Mouse (Mus musculus): Measurements from ENCODE around the gene Nodal.
"Not testable (repeated sequence)": the region's sequence is repeated elsewhere in the genome, so short reads cannot be mapped to it uniquely, and the experiment has no call there.

The Nodal gene

DNA sequence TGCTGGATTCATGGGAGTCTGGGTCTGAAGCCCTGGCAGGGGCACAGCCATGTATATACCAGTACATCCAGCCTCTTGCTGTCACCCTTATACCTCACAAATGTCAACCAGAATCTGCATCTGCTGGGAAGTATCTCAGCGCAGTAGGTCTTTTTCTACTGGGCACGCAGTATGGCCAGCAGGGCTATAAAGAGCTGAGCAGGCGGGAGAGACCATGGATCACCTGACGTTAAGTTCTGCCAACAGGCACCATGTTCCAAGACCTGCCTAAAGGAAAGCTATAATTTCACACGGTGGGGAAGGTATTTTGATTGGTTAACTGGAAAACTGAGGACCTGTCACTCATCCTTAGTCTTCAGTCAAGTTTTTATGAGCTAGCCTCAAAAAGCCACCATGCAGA is 11.3 kb downstream of the Nodal start:
- no peak for DNase-seq (ENCODE audit: low spot score in 2 of 2)

DNA sequence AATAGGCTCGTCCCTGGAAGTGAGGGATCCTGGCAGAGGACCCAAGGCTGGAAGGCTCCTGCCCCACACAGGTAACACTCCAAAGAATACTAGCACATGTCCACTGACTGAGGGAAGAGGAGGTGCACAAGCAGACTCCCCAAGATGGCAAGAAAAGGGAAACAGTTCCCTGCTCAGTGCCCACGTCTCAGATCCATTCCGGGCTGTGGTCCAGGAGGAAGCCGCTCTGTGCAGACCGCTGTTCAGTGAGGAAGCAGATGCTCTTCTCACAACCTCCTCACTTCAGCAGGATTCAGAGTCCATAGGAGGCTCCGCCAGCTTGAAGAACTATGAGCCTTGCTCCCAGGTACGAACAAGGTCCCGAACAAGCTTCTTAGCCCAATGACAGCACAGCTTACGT is 13.6 kb downstream of the Nodal start:
- DNase-seq (ENCODE audit: low spot score in 2 of 2) = peak; percentile 84

DNA sequence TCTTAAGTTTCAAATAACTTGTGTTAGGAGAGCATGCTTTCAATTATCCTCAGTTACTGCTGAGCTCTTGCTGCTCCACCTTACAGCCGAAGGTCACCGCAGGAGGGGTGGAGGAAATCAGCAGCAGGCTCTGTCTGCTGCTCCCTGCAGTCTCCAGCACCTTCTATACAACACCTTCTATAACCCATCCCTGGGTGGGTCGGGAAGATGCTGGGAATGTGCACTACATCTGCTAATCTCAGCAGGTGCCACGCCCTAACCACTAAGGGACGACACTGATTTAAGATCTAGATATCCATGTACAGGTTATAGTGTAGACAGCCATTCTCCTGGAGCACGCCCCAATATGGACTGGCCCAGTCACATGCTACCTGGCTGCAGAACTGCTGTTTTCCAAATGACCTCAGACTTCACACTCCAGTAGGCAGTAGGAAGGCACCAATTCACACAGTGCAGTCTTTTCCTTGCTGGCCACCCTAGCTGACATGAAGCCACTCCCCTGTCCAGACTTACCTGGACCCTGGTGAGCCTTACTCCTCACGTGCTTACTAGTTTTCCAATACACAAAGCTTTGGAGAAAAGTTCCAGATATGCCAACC is 22.5 kb downstream of the Nodal start:
- DNase-seq (ENCODE audit: low spot score in 2 of 2) = no peak

DNA sequence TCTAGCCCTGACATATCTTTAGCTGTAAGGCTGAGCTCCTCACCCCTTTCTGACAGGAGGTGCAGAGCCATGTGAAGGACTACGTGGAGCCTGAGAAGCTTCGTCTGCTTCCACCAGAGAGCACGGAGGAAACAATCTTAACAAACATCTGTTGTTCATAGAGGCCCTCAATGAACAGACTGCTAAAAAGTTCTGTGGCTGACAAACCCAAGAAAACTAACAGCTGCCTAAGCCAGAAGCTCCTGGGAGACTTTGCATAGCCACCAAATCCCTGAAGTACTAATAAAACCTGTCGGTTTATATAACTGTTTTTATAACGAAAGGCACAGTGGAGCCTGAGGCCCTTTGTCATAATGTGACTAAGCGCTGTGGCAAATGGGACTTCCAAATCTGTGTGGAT is 25.7 kb downstream of the Nodal start:
- DNase-seq (ENCODE audit: low spot score in 2 of 2) = no peak

DNA sequence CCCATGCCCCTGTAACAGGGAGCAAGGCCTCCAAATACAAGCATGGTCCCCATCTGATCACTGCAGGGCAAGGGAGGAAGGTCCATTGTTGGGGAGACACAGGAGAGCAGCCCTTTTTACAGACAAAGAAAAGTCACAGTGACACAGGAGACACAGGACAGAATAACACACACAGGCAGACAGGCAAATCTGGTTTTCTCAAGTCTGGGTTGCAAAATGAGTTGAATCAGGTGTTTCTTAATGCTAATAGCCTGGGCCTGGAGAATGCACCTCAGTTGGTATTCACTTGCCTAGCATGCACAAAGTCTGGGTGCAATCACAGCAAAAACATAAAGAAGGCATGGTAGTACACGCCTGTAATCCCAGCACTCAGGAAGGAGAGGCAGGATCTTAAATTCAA is 26.1 kb downstream of the Nodal start:
- DNase-seq (ENCODE audit: low spot score in 2 of 2) = no peak

DNA sequence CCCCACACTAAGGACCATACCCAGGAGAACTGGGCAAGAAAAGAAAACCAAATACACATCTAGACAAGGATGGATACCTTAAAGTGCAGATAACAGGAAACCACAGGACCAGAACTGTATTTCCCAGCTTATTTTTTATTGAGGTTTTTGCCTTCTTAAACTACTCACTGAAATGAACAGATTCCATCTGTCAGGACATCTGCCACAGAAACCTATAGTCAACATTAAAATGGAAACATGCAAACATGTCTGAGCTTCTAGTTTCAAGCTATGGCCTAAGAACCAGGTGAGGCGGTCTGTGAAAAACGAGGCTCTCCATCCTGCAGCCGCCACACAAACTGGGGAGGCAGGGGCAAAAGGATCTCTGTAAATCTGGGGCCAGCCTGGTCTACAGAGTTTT is 27.2 kb downstream of the Nodal start:
- DNase-seq (ENCODE audit: low spot score in 2 of 2) = no peak

DNA sequence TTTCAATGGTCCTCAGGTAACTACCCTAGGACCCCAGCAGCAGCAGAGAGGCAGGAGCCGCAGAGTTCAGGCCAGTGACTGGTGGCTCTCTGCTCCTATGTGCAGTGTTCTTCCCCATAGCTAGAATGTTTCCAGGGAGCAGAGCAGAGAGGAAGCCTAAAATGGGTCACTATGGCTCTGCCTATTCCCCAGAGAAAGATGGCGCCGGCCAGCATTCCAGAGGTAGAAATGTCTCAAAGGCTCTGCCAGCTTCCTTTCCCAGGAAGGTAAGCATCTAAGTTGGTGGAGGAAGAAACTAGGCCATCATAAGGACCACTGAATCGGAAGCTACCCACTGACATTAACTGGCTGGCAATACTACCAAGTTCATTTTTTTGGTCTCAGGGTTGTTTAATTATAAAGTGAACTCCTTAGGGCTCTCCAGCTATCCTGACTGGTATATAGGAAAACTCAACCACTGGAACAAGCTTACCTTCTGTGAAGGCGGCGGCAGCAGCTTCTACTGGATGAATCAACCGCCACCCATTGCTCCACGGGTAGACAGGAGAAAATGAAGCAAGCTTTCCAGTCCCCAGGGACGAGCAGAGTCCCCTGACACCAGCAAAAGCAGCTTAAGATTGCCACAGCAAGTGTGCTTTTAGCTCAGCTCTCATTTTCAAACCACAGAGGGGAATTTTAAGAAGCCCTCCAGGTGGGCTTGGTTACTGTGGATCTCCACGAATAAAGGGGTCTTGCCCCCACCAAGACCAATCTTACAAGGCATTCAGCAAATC is 30.0 kb downstream of the Nodal start:
- no peak for DNase-seq (ENCODE audit: low spot score in 2 of 2)

DNA sequence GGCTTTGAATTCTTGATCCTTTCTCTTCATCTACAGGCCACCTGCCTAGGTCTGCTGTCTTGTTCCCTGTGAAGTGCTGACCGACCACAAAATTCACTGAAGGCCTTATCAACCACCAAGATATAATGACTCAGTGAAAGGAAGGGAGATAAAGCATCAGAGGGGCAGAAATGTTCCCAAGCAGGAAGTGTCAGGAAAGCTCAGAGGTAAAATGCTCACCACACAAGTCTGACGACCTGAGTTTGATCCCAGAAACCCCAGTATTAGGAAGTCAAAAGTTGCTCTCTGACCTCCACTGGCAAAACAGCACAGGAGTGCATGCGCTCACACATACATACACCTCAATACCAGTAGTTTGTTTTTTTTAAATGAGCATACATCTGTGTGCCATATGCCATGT is 31.1 kb downstream of the Nodal start:
- DNase-seq (ENCODE audit: low spot score in 2 of 2) = no peak

DNA sequence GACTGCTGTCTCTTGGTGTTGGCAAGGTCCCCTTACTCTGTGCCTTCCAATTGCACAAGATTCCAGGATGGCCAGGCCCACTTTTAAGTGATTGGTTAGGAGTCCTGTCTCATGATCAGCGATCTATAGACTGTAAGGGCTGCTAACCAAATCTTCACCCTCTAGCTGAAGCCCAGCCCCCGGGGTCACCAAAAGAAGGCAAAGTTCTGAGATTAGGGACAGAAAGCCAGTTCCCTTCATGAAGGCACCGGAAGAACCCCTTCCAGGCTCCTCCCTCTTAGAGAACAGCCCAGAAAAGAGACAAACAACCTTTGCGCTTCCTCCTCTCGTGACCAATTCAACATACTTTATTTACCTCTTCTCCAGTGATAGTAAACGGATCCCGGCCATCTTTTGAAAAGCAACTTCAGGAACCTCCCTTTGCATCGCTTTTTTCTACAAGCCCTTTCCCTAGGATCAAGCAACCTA is 33.7 kb downstream of the Nodal start:
- DNase-seq (ENCODE audit: low spot score in 2 of 2) = peak in 1 of 2 experiments; percentile 37

DNA sequence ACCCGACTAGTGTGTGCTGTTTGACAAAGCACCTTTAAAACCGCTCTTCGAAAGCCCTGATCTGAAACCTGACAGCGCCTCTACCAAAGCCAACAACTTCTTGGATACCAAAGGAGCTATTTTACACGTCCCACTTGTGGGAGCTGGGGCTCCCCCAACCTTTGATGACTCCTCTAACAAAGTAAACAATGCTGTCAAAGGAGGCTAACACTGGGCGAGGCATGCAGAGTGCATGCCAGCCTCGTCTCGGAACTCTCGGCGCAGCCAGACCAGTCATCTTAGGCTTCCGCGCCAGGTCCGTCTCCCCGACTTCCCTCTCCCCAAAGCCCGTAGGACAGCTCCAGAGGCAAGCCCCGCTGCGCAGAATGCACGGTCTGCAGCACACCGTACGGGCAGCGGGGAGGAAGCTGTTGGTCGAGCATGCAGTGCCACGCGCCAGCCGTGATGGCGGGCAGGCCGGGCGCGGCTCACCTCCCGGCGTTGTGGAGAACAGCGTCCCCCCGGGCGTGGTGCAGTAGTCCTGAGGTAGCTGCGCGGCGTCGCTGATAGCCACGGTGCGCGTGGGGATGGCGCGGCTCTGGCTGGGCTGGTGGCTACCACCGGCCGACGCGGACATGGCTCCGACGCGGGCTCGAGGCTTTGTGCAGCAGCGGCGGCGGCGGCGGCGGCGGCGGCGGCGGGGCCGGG is 34.3 kb downstream of the Nodal start:
- DNase-seq (ENCODE audit: low spot score in 2 of 2) = peak; percentile 58 to 67

DNA sequence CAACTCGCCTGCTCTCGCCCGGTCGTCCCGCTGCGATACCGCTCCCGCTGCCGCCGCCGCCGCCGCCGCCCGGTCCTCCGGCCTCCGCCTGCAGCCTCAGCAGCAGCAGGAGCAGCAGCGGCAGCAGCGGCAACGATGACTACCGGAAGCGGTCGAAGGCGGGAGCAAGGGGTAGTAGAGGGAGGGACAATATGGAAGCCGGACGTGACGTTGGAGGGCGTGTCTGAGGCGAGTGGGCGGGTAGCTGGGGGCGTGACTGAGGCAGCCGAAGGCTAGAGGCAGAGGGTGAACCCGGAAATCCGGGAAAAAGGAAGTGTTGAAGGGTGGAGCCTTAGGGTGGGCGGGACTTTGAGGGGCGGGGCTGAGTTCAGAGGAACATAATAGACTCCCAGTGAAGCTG is 34.9 kb downstream of the Nodal start, which contains the start of gene Eif4ebp2:
TSS of gene Eif4ebp2 (minus strand) at position 17 of the 400 bp plus-strand sequence.
- peak; percentile 99 for DNase-seq (ENCODE audit: low spot score in 2 of 2)

DNA sequence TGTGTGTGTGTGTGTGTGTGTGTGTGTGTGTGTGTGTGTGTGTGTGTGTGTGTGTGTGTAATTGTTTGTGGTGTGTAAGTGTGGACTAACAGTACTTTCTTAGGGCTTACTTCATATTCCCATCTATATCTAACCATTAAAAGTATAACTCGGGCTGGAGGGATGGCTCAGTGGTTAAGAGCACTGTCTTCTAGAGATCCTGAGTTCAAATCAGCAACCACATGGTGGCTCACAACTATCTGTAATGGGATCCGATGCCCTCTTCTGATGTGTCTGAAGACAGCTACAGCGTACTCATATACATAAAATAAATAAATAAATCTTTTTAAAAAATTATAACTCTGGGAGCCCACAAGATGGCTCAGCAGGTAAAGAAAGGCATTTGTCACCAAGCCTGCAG is 35.4 kb downstream of the Nodal start:
- DNase-seq (ENCODE audit: low spot score in 2 of 2) = not testable (repeated sequence)

DNA sequence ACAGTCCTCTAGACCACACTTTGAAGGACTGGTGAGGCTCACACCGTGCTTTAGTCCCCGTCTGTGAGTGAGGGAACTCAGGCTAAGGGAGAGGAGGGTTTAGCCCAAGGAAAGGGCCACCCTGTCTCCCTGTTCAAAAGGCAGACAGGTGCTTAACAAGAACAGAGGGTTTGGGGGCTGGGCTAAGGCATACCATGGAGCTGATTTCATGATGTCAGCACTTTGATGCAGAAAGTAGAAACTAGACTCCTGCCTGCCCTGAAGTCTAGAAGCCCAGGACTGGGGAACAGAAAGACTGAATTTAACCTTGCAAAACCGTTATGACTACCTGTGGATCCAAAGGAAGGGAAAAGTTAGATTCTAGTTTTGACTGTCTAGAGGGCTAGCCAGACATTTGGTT is 39.4 kb downstream of the Nodal start:
- no peak for DNase-seq (ENCODE audit: low spot score in 2 of 2)

DNA sequence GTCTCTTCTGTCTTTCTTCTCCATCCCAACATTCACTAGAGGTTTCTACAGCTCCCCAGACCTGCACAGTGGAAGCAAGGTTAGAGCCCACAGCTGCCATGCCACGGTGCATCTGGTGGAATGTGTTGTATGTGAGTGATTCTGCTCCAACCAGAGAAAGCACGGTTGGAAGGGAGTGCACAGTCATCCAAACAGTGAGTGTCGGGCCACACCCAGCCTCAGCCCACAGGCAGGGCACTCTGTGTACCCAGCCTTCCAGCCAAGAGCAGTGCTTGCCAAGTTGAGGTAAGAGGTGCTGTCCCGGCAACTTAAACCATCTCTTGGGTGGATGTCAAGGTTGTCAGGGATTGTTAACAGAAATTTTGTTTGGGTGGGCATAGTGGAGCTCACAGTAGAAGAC is 47.2 kb downstream of the Nodal start:
- DNase-seq (ENCODE audit: low spot score in 2 of 2) = no peak

DNA sequence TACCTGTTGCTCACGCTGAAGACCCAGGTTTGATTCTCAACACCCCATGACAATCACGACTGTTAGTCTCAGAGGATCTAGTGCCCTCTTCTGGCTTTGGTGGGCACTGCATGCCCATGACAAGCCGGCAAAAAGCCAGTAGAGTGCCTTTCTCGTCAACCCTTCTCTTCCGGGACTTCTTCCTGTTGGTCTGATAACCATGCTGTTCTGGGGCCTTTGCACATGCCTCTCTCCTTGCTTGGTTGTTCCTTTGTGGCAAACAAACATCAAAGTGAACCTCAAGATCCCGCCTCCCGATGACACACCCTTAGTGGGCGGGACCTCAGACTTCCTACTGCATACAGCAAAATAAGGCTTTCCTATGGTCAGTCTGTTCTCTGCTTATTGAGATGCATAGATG is 48.5 kb downstream of the Nodal start:
- no peak for DNase-seq (ENCODE audit: low spot score in 2 of 2)

DNA sequence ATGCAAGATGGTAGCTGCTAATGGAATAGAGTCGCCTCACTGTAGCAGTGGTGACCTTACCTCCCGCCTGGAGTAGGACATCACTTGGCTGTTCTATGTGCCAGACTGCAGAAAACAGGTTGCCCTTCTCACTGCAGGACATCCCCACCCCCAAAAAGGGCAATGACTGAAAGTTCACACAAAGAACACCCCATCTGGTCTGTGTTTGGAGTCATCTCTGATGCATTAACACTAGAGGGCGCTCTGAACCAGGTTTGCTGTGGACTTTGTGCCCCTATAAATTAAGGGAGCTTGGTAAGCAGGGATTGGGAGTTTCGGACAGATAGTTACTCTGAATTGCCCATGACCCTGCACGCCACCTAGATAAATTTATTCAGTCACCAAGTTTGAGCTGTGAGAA is 49.1 kb downstream of the Nodal start:
- DNase-seq (ENCODE audit: low spot score in 2 of 2) = no peak

DNA sequence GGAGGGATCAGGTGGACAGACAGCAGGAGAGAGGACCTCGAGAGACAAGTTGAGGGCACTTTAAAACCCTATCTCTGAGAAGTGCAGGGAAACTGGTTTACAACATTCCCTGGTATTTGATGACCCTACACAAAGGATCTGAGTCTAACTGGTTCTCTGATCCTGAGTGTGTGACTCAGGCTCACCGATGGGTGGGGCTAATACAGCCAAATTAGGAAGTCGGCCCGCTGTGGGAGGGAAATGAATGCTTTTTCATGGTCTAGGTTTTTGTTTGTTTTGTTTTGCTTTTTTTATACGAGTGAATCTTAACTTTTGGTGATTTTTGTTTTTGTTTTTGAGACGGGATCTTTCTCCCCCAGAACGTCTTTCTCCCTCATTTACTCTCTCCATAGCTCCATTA is 51.1 kb downstream of the Nodal start:
- no peak for DNase-seq (ENCODE audit: low spot score in 2 of 2)

DNA sequence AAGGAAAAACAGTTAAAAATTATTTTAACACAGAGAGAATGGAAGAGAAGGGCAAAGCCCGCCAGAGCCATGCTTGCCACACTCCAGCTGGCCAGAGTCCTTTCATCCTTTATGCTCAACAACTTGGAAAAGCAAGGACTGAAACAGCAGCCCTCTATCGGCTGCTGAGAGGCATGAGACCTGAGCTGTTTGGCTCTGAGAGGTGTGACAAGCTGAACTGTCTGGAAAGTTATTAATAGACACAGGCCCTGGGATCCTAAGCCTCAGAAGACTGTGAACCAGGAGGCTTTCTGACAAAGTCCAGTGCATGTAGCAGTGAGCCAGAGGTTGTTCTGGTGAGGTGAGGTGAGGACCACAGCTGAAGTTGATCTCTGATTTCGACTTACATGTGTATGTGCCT is 55.9 kb downstream of the Nodal start:
- no peak for DNase-seq (ENCODE audit: low spot score in 2 of 2)

DNA sequence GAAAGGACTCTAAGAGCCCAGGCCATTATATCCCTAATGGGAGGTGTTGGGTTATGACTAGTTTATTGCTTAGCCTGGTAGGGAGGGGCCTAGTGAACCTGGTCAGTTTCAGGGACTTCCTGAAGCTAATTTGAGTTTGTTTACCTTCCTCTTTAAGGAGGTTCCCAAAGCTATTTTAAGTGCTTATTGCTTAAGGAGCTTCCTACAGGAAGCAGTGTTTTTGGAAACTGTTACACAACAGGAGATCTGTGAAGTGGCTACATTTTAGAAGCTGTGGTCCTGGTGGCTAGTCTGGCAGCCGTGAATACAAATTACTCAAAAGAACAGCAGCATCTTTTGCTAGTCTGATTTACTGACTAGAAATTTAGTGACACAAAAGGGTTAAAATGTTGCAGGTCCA is 56.6 kb downstream of the Nodal start:
- DNase-seq (ENCODE audit: low spot score in 2 of 2) = no peak

Measured in right cerebral cortex, postnatal 10 days (tissue).